Mouse (Mus musculus) cortical plate, adult 2 months (tissue): ENCODE results near the gene Ddx39. TPM values are rescaled to one million over a fixed set of nuclear protein-coding genes. Genes with fewer than 3 reads are reported as not detected.

ENCODE experiments used
- H3K27ac ChIP-seq: fragments of 200-500 bp; 2 replicates; pipeline ENCODE4 v1.5.1; 2012; ENCODE audit warnings: low read length, control low read depth, inconsistent platforms; ENCODE audit not compliant: insufficient read depth
- H3K4me1 ChIP-seq: fragments of 200-500 bp; 2 replicates; pipeline ENCODE4 v1.6.1; 2011; ENCODE audit warnings: low read length; ENCODE audit not compliant: control insufficient read depth, insufficient read depth
- H3K4me3 ChIP-seq: fragments of 200-500 bp; 2 replicates; pipeline ENCODE4 v1.5.1; 2011; ENCODE audit warnings: mild to moderate bottlenecking, low read length, control low read depth; ENCODE audit not compliant: insufficient read depth
- CTCF ChIP-seq: fragments of 200-500 bp; IDR thresholded peaks from 2 replicates; pipeline ENCODE4 v1.5.1; 2011; ENCODE audit warnings: mild to moderate bottlenecking, control low read depth, low read length; ENCODE audit not compliant: insufficient read depth; ENCODE audit errors: extremely low read depth
- POLR2A ChIP-seq: fragments of 200-500 bp; IDR thresholded peaks from 2 replicates; pipeline ENCODE4 v1.6.1; 2011; ENCODE audit warnings: mild to moderate bottlenecking, low read length, control low read depth; ENCODE audit not compliant: insufficient read depth; ENCODE audit errors: extremely low read depth
- polyA plus RNA-seq: library from polyadenylated mRNA; depleted of rRNA; stranded (reverse); fragments of >200 nt; gene quantifications from 2 replicates; pipeline ENCODE4 v1.2.3, GENCODE M21; 2012

Gene Ddx39
- polyA plus RNA-seq, 1 experiment, result 26.5 TPM

GRCm38 (mm10) chr8:83698661-83699453 is 16.1 kb upstream of the Ddx39 start, which contains the start of gene Pkn1:
Gene Pkn1, minus strand, starts transcription at chr8:83699179.
- peak within 1 kb of the TSS; percentile 78 for H3K4me3 ChIP-seq
- H3K27ac ChIP-seq, result peak within 1 kb of the TSS; percentile 97
- peaks cover 18% of the 10 kb centered on the region for H3K4me1 ChIP-seq
- no peak for TF ChIP-seq CTCF
- 0 out of 2 replicates have a peak, but pooled peaks have one; percentile 33 for TF ChIP-seq POLR2A

- H3K27ac ChIP-seq, result no peak overlapping the region; the same call in 1 of the 2 replicates
- peak overlapping the region; percentile 78 for H3K4me3 ChIP-seq
- peaks cover 13% of the 10 kb centered on the region for H3K4me1 ChIP-seq
- TF ChIP-seq CTCF (no peak), POLR2A (no peak)
Observed at GRCm38 (mm10) chr8:83699566-83699965, 15.4 kb upstream of the Ddx39 start.

GRCm38 (mm10) chr8:83700423-83701085 is 14.4 kb upstream of the Ddx39 start:
- TF ChIP-seq CTCF (no peak), POLR2A (no peak)
- Histone ChIP-seq H3K27ac (no peak overlapping the region), H3K4me3 (no peak overlapping the region), H3K4me1 (peaks cover 7% of the 10 kb centered on the region)

GRCm38 (mm10) chr8:83703426-83703825 is 11.6 kb upstream of the Ddx39 start:
- Histone ChIP-seq H3K4me3 (no peak overlapping the region), H3K4me1 (0 out of 2 replicates have a peak, but pooled peaks cover 1% of the 10 kb centered on the region), H3K27ac (peak overlapping the region; percentile 28; the same call in 1 of the 2 replicates)
- TF ChIP-seq POLR2A (no peak), CTCF (no peak)

GRCm38 (mm10) chr8:83706411-83706810 is 8.6 kb upstream of the Ddx39 start:
- Histone ChIP-seq H3K27ac (no peak overlapping the region), H3K4me1 (0 out of 2 replicates have a peak, but pooled peaks cover 1% of the 10 kb centered on the region), H3K4me3 (no peak overlapping the region)
- TF ChIP-seq POLR2A, result no peak
- no peak for TF ChIP-seq CTCF

GRCm38 (mm10) chr8:83707554-83707953 is 7.4 kb upstream of the Ddx39 start:
- TF ChIP-seq POLR2A, result no peak
- no peak for TF ChIP-seq CTCF
- H3K4me1 ChIP-seq, result 0 out of 2 replicates have a peak, but pooled peaks cover 1% of the 10 kb centered on the region
- no peak overlapping the region for H3K4me3 ChIP-seq
- no peak overlapping the region for H3K27ac ChIP-seq

GRCm38 (mm10) chr8:83714676-83715030 is 324 bp upstream of the Ddx39 start:
- TF ChIP-seq CTCF (no peak), POLR2A (no peak)
- Histone ChIP-seq H3K4me3 (peak overlapping the region; percentile 76), H3K27ac (no peak overlapping the region), H3K4me1 (peaks cover 2% of the 10 kb centered on the region; the same call in 1 of the 2 replicates)

GRCm38 (mm10) chr8:83715771-83716170 is 794 bp downstream of the Ddx39 start:
- Histone ChIP-seq H3K27ac (no peak overlapping the region), H3K4me3 (peak overlapping the region; percentile 76), H3K4me1 (peaks cover 2% of the 10 kb centered on the region; the same call in 1 of the 2 replicates)
- TF ChIP-seq POLR2A (no peak), CTCF (no peak)

- no peak for TF ChIP-seq CTCF
- TF ChIP-seq POLR2A, result no peak
- H3K4me1 ChIP-seq, result peaks cover 2% of the 10 kb centered on the region; the same call in 1 of the 2 replicates
- H3K4me3 ChIP-seq, result no peak overlapping the region; the same call in 1 of the 2 replicates
- H3K27ac ChIP-seq, result no peak overlapping the region
Observed at GRCm38 (mm10) chr8:83716563-83716962, 1.6 kb downstream of the Ddx39 start.
